Mouse (Mus musculus): ENCODE results near the gene Cux2.

- TF ChIP-seq FLI1 (IDR thresholded peaks at IDR 0.05; ENCODE audit: low read length) (no peak), GATA1 (IDR thresholded peaks at IDR 0.05; ENCODE audit: borderline replicate concordance, low read length) (no peak)
Observed at GRCm38 (mm10) chr5:121854768-121855167, 195.1 kb downstream of the Cux2 start.
